Mouse (Mus musculus): ENCODE measurements around the gene Tmem159. TPM values are rescaled to one million over a fixed set of nuclear protein-coding genes. Genes with fewer than 3 reads are reported as not detected.
A peak's percentile ranks its signal among the peaks of the same experiment; 100 is the strongest.

Gene Tmem159
- total RNA-seq, 2 experiments from 2014 or later: 8.0 to 8.4 TPM

GRCm38 (mm10) chr7:120142743-120143142 lies 40.6 kb downstream of the Tmem159 start:
- no peak for DNase-seq

GRCm38 (mm10) chr7:120145191-120145590 lies 43.0 kb downstream of the Tmem159 start, which contains the start of gene Zp2:
Gene Zp2, minus strand, starts transcription at chr7:120145291.
- DNase-seq: no peak

GRCm38 (mm10) chr7:120150257-120150656 lies 48.1 kb downstream of the Tmem159 start:
- DNase-seq: no peak

GRCm38 (mm10) chr7:120150898-120151297 lies 48.7 kb downstream of the Tmem159 start:
- DNase-seq: no peak

GRCm38 (mm10) chr7:120156841-120157409 lies 54.8 kb downstream of the Tmem159 start:
- DNase-seq: no peak

- DNase-seq: no peak
Observed at GRCm38 (mm10) chr7:120157575-120158061, 55.5 kb downstream of the Tmem159 start.

- no peak for DNase-seq
Observed at GRCm38 (mm10) chr7:120158121-120158613, 56.0 kb downstream of the Tmem159 start.

- DNase-seq: peak; percentile 6
Observed at GRCm38 (mm10) chr7:120163581-120164251, 61.6 kb downstream of the Tmem159 start.

Other genes with a start within 250 kb of the Tmem159 start
- gene Lyrm1, start 206.5 kb upstream of the Tmem159 start, total RNA-seq (2021): 1 to 10 TPM; 9.2 to 9.9 TPM
- 10 to 100 TPM; 12.0 to 14.6 TPM for gene Dcun1d3, start 206.1 kb upstream of the Tmem159 start, total RNA-seq (2021)
- gene Dnah3, start 7.1 kb upstream of the Tmem159 start, total RNA-seq (2021): not detected
- gene Zp2, start 42.9 kb downstream of the Tmem159 start, total RNA-seq (2021): under 1 TPM; 0.35 to 0.59 TPM
- under 1 TPM in 1 of 2 experiments, not detected in 1; 0.07 TPM for gene Anks4b, start 71.5 kb downstream of the Tmem159 start, total RNA-seq (2021)
- 10 to 100 TPM; 11.9 to 13.0 TPM for gene Crym, start 99.8 kb downstream of the Tmem159 start, total RNA-seq (2021)
- gene Abca14, start 101.6 kb downstream of the Tmem159 start, total RNA-seq (2021): not detected
- gene Abca15, start 226.3 kb downstream of the Tmem159 start, total RNA-seq (2021): not detected

All from gastrocnemius, postnatal 10 days (tissue).